Mouse (Mus musculus) neural tube, embryonic 11.5 days (tissue): ENCODE measurements at regions not wholly inside any gene's neighbourhood (a gene's known extent, or its start where the extent isn't known, plus 50 kb on each side); places are given as distances from the start of the nearest gene placed in this dataset.

Source experiments
- ATAC-seq: fragments of 200-750 bp; cut with Nextera tagmentation; 2 replicates; pipeline ENCODE4 v1.8.0; 2017; ENCODE audit warnings: moderate number of reproducible peaks, mild to moderate bottlenecking, moderate TSS enrichment, moderate library complexity; ENCODE audit not compliant: insufficient read depth, low FRiP score, low TSS enrichment
- DNase-seq: peaks from one replicate; pipeline ENCODE4 v3.0.0-alpha.2; 2015; ENCODE audit warnings: low spot score
- H3K27ac ChIP-seq: fragments of 300-500 bp; sonication (generic); 2 replicates; pipeline ENCODE4 v1.5.1; 2014; ENCODE audit warnings: low read depth, mild to moderate bottlenecking, low read length
- H3K27me3 ChIP-seq: fragments of 300-500 bp; sonication (generic); 2 replicates; pipeline ENCODE4 v1.6.1; 2014; ENCODE audit warnings: mild to moderate bottlenecking, low read length, mixed read lengths; ENCODE audit not compliant: control insufficient read depth, insufficient read depth
- H3K36me3 ChIP-seq: fragments of 300-500 bp; sonication (generic); 2 replicates; pipeline ENCODE4 v1.6.1; 2014; ENCODE audit warnings: mild to moderate bottlenecking, low read length, moderate library complexity, mixed read lengths; ENCODE audit not compliant: control insufficient read depth, insufficient read depth
- H3K4me1 ChIP-seq: fragments of 300-500 bp; sonication (generic); 2 replicates; pipeline ENCODE4 v1.6.1; 2014; ENCODE audit warnings: low read length, mixed read lengths; ENCODE audit not compliant: control insufficient read depth, insufficient read depth
- H3K4me2 ChIP-seq: fragments of 300-500 bp; sonication (generic); 2 replicates; pipeline ENCODE4 v1.6.1; 2014; ENCODE audit warnings: low read depth, mild to moderate bottlenecking, moderate library complexity
- H3K4me3 ChIP-seq: fragments of 300-500 bp; sonication (generic); 2 replicates; pipeline ENCODE4 v1.5.1; 2014; ENCODE audit warnings: low read depth, low read length
- H3K9ac ChIP-seq: fragments of 300-500 bp; sonication (generic); 2 replicates; pipeline ENCODE4 v1.6.1; 2014; ENCODE audit warnings: mild to moderate bottlenecking, low read length
- H3K9me3 ChIP-seq: fragments of 300-500 bp; sonication (generic); 2 replicates; pipeline ENCODE4 v1.6.1; 2016; ENCODE audit warnings: low read length; ENCODE audit not compliant: control insufficient read depth
- WGBS: fragments of 180-500 bp; shearing (Covaris S2); extraction: QIAGEN DNeasy Blood & Tissue Kit; methylation state at CpG from one replicate; pipeline ENCODE4 v1.1.7; 2014; 5-methylcytosine and 5-hydroxymethylcytosine counted together

DNA sequence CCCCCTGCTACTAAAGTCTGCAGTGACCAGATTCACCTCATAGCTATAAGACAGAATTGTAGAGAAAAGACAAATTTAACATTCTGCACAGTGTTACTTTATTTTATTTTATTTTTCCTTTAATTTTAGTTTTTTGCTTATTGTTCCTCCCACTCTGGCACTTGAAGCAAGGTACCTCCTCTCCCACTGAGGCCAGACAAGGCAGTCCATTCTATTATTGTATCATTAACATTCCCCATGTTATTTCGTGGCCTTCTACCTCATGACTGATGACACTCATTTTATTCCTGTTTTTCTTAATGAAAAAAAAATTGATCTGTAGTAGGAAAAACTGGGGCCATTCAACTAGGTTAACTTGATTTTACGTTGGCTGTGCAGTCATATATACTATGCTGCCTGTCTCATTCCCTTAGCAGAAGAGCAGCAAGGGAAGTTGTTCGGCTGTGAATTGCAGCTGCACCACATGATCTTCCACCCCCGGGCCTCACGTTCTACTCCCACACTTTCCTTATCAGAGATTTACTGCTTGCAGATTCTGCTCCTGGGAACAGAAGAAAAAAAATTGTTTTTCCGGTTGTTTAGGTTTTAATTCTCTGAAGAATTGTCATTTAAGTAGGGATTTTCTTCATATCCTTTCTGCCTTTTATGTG is 76.1 kb upstream of the Gnai1 start:
- Histone ChIP-seq H3K9ac (no peak overlapping the region), H3K4me1 (no peaks in the 10 kb centered on the region), H3K9me3 (no peaks in the 10 kb centered on the region), H3K36me3 (no peaks in the 10 kb centered on the region), H3K27me3 (no peaks in the 10 kb centered on the region), H3K4me2 (no peak overlapping the region), H3K27ac (no peak overlapping the region), H3K4me3 (no peak overlapping the region)
- DNase-seq, result no peak
- no peak for ATAC-seq
- WGBS, result 69% methylated on average over 6 of the region's 6 CpGs

DNA sequence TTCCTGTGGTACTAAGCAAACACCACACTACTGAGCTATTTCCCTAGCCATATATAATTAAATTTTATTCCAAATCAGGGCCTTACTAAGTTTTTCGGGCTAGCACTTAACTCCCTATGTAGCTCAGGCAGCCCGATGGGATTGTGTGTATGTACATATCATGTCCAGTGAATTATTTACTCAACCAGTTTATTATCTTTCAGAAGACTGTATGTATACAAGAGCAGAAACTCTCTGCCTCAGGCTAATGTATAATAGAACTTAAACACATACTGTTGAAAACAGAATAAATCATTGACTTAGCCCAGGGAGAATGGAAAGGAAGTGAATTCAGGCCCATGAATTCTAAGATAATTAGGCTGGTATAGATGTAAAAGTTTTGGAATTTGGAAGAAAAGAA is 74.1 kb upstream of the Gnai1 start:
- DNase-seq, result no peak
- Histone ChIP-seq H3K36me3 (no peaks in the 10 kb centered on the region), H3K9me3 (no peaks in the 10 kb centered on the region), H3K4me3 (no peak overlapping the region), H3K27me3 (no peaks in the 10 kb centered on the region), H3K27ac (no peak overlapping the region), H3K4me2 (no peak overlapping the region), H3K4me1 (no peaks in the 10 kb centered on the region), H3K9ac (no peak overlapping the region)
- ATAC-seq, result no peak
- WGBS, result 94% methylated on average over 2 of the region's 2 CpGs

DNA sequence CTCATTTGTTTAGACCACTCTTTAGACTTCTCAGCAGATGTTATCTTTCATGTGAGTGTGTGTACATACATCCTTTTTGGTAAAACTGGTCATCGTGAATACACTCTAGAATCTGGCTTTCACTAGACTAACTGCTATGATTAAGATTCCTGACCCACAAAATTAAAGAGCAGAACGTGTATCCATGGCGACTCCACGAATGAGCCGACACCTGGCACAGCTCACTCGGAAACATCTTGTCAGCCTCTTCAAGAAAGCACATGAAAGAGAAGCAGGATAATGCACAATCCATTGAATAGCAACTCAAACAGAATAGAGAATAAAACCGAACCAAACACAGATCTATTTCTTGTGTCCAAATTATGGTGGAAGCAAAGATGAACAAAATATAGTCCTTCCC is 73.1 kb upstream of the Gnai1 start:
- H3K9me3 ChIP-seq, result no peaks in the 10 kb centered on the region
- H3K27me3 ChIP-seq, result no peaks in the 10 kb centered on the region
- no peak for ATAC-seq
- 73% methylated on average over 7 of the region's 7 CpGs for WGBS
- no peak for DNase-seq
- H3K4me2 ChIP-seq, result no peak overlapping the region
- no peaks in the 10 kb centered on the region for H3K36me3 ChIP-seq
- H3K4me3 ChIP-seq, result no peak overlapping the region
- no peak overlapping the region for H3K27ac ChIP-seq
- H3K9ac ChIP-seq, result no peak overlapping the region
- H3K4me1 ChIP-seq, result no peaks in the 10 kb centered on the region

DNA sequence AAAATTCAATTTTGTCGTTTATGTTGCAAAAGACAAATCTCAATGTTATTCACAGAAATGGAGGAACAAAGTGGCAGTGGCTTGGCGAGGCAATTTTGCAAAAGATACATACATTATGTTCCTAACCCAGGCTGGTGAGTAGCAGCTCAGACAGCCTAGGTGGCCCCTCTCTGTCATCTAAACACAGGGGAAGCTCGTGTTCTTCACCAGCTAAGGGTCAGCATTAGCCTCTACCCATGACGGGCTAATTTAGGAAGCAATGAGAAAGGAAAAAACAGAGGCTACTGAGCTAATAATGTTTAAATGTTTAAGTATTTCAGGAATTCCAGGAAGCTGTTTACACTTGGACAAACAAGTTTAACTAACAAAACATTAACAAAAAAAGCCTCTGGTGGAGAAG is 64.9 kb upstream of the Gnai1 start:
- DNase-seq, result no peak
- Histone ChIP-seq H3K9me3 (no peaks in the 10 kb centered on the region), H3K4me2 (no peak overlapping the region), H3K27me3 (no peaks in the 10 kb centered on the region), H3K36me3 (no peaks in the 10 kb centered on the region), H3K4me1 (no peaks in the 10 kb centered on the region), H3K27ac (no peak overlapping the region), H3K9ac (no peak overlapping the region), H3K4me3 (no peak overlapping the region)
- WGBS, result 72% methylated on average over 4 of the region's 4 CpGs
- ATAC-seq, result no peak

DNA sequence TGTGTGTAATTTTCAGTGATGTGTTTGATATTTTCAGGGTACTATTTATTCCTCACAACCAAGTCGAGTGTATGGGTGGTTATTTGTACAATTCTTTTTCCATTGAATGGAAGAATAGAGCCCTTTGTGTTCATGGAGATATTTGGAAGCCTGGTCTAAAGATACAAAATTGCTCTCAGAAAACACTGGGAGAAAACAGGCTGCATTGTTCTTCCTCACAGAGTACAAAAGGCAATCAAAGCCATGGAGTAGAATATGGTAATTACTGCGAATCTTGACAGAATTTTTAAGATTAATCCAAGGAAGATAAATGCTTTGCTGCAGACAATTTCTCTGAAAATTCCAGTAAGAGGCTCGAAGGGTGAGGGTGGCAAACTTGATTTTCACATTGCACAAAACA is 54.7 kb upstream of the Gnai1 start:
- Histone ChIP-seq H3K9ac (no peak overlapping the region), H3K27ac (no peak overlapping the region), H3K4me2 (no peak overlapping the region), H3K36me3 (no peaks in the 10 kb centered on the region), H3K9me3 (no peaks in the 10 kb centered on the region), H3K27me3 (no peaks in the 10 kb centered on the region), H3K4me3 (no peak overlapping the region), H3K4me1 (no peaks in the 10 kb centered on the region)
- no peak for DNase-seq
- WGBS, result 54% methylated on average over 3 of the region's 3 CpGs
- ATAC-seq, result no peak
